14 mouse cellular contexts compared by ENCODE assay signal in the genomic region with DNA sequence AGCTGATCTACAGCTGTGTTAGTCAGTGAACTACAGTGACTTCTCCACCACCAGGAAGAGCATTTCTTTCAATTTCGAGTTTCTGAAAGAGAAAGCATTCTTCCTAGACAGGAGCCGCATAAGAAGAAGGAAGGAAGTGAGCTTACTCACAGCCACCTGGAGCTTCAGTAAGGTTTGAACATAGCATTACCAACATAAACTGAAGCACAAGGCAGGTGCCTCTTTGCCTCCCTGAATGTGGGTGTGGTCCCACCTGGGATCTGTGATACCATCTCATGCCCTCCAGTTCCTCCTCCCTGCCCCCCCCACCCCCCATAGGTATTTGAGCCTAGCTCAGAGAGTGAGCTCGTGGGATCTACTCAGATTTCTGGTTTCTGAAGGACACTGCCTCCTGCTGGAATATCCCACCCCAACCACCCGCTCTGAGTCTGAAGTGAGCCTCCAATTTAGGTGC. TPM values are rescaled to one million over a fixed set of nuclear protein-coding genes. Genes with fewer than 3 reads are reported as not detected.
DNase-seq lines count a peak whose midpoint lies in the region; ATAC-seq lines count a peak whose summit lies in the region.
"Had no signal": no experiment of that assay in that cellular context is flagged by ENCODE, and none has a peak within 500 bp of the region (broad histone marks: within the 10 kb centered on the region; RNA-seq: fewer than 3 reads in every experiment).

No protein-coding gene starts in this region.

- no peak overlapping the region for H3K4me3 ChIP-seq in hindbrain, embryonic 11.5 days (ENCODE audit: low read depth, low read length)
- H3K4me3 ChIP-seq in hindbrain, embryonic 16.5 days (ENCODE audit: low read length), result no peak overlapping the region
- H3K4me3 ChIP-seq: hindbrain, embryonic 13.5 days; liver, embryonic 15.5 days; neural tube, embryonic 15.5 days had no signal

- 0 out of 2 replicates have a peak, but pooled peaks have one; percentile 9 for ATAC-seq in megakaryocyte progenitor cell, adult 5-6 weeks (replicated peaks; ENCODE audit: poor library complexity)
- no peak for ATAC-seq in hindbrain, embryonic 11.5 days (ENCODE audit: low FRiP score)
- ATAC-seq in hindbrain, embryonic 16.5 days, result no peak

- no peak overlapping the region for H3K4me2 ChIP-seq in hindbrain, embryonic 11.5 days (replicated peaks; ENCODE audit: low read depth, low read length)
- no peak overlapping the region for H3K4me2 ChIP-seq in hindbrain, embryonic 16.5 days (ENCODE audit: low read length)
- H3K4me2 ChIP-seq: hindbrain, embryonic 13.5 days; liver, embryonic 15.5 days; midbrain, embryonic 11.5 days; neural tube, embryonic 15.5 days had no signal

- H3K9ac ChIP-seq in hindbrain, embryonic 11.5 days (ENCODE audit: low read depth, low read length), result no peak overlapping the region
- H3K9ac ChIP-seq in hindbrain, embryonic 16.5 days (ENCODE audit: low read depth, low read length), result no peak overlapping the region
- H3K9ac ChIP-seq: liver, embryonic 15.5 days; neural tube, embryonic 15.5 days had no signal

- H3K27me3 ChIP-seq in hindbrain, embryonic 11.5 days (ENCODE audit: control insufficient read depth, insufficient read depth, low read length), result no peaks in the 10 kb centered on the region
- no peaks in the 10 kb centered on the region for H3K27me3 ChIP-seq in hindbrain, embryonic 16.5 days (replicated peaks; ENCODE audit: control insufficient read depth, insufficient read depth, low read length)
- H3K27me3 ChIP-seq: hindbrain, embryonic 13.5 days; liver, embryonic 15.5 days; neural tube, embryonic 15.5 days had no signal

- intact Hi-C loops in heart, postnatal 14 days (cut with DNase I), result no loop called here

- no peak overlapping the region for H3K27ac ChIP-seq in hindbrain, embryonic 11.5 days (ENCODE audit: low read depth, low read length)
- H3K27ac ChIP-seq in hindbrain, embryonic 16.5 days (ENCODE audit: low read depth, low read length), result no peak overlapping the region
- H3K27ac ChIP-seq: hindbrain, embryonic 13.5 days; neural tube, embryonic 15.5 days had no signal

- no peaks in the 10 kb centered on the region for H3K36me3 ChIP-seq in hindbrain, embryonic 11.5 days (ENCODE audit: control insufficient read depth, insufficient read depth, low read length)
- H3K36me3 ChIP-seq in hindbrain, embryonic 16.5 days (ENCODE audit: control insufficient read depth, insufficient read depth, low read length), result no peaks in the 10 kb centered on the region
- H3K36me3 ChIP-seq: hindbrain, embryonic 13.5 days; liver, embryonic 15.5 days; neural tube, embryonic 15.5 days had no signal

- H3K4me1 ChIP-seq in hindbrain, embryonic 11.5 days (replicated peaks; ENCODE audit: control insufficient read depth, insufficient read depth, low read length), result no peaks in the 10 kb centered on the region
- peaks cover 4% of the 10 kb centered on the region for H3K4me1 ChIP-seq in hindbrain, embryonic 16.5 days (ENCODE audit: control insufficient read depth, insufficient read depth, low read depth, low read length)
- H3K4me1 ChIP-seq: neural tube, embryonic 15.5 days had no signal

- H3K9me3 ChIP-seq in hindbrain, embryonic 11.5 days (ENCODE audit: control insufficient read depth, low read length), result no peaks in the 10 kb centered on the region
- no peaks in the 10 kb centered on the region for H3K9me3 ChIP-seq in hindbrain, embryonic 16.5 days (ENCODE audit: control insufficient read depth, low read length)
- H3K9me3 ChIP-seq: hindbrain, embryonic 13.5 days; liver, embryonic 15.5 days; neural tube, embryonic 15.5 days had no signal

- WGBS in hindbrain, embryonic 11.5 days, result 57% methylated on average over 4 of the region's 4 CpGs
- 60% methylated on average over 4 of the region's 4 CpGs for WGBS in hindbrain, embryonic 16.5 days

- peak; percentile 87 for DNase-seq in heart, adult 11 months
- no peak for DNase-seq in heart, postnatal 14 days
- DNase-seq in 416B (ENCODE audit: low read depth), result peak; percentile 74
- DNase-seq in T-cell, adult 2 months (ENCODE audit: low spot score), result peak; percentile 22
- no peak for DNase-seq in hindbrain, embryonic 11.5 days (ENCODE audit: low spot score)
- no peak for DNase-seq in cerebellum, postnatal 14 days
- DNase-seq: adrenal gland, adult 2 months; cerebellum, postnatal 10 days had no signal

RNA-seq across cellular contexts. Expression of a gene that starts 7.0 kb away (rescaled TPM):
- 10 to 100 TPM; 41.7 to 41.9 TPM for total RNA-seq in heart, postnatal 14 days (2021)
- total RNA-seq in megakaryocyte progenitor cell, adult 5-6 weeks (2015), result 71.4 and 75.1 TPM in 2 replicates
- 54.0 and 68.3 TPM in 2 replicates for total RNA-seq in megakaryocyte progenitor cell, adult 5-6 weeks (2017)
- polyA plus RNA-seq in hindbrain, embryonic 11.5 days (2014; fragmentation: Nextera tagmentation; extraction: Ambion mirVana), result 48.8 and 62.0 TPM in 2 replicates
- polyA plus RNA-seq in hindbrain, embryonic 16.5 days (2015; fragmentation: Nextera tagmentation; extraction: Ambion mirVana), result 13.9 and 19.7 TPM in 2 replicates

RNA-seq across cellular contexts. Expression of a gene that starts 39.3 kb away (rescaled TPM):
- 10 to 100 TPM; 39.3 to 40.3 TPM for total RNA-seq in heart, postnatal 14 days (2021)
- 24.0 and 24.6 TPM in 2 replicates for total RNA-seq in megakaryocyte progenitor cell, adult 5-6 weeks (2015)
- 24.0 and 26.7 TPM in 2 replicates for total RNA-seq in megakaryocyte progenitor cell, adult 5-6 weeks (2017)
- polyA plus RNA-seq in hindbrain, embryonic 11.5 days (2014; fragmentation: Nextera tagmentation; extraction: Ambion mirVana), result 51.1 and 52.1 TPM in 2 replicates
- polyA plus RNA-seq in hindbrain, embryonic 16.5 days (2015; fragmentation: Nextera tagmentation; extraction: Ambion mirVana), result 61.5 and 71.2 TPM in 2 replicates

RNA-seq across cellular contexts. Expression of a gene that starts 39.4 kb away (rescaled TPM):
- 10 to 100 TPM; 19.1 to 19.4 TPM for total RNA-seq in heart, postnatal 14 days (2021)
- 8.4 and 11.4 TPM in 2 replicates for total RNA-seq in megakaryocyte progenitor cell, adult 5-6 weeks (2015)
- total RNA-seq in megakaryocyte progenitor cell, adult 5-6 weeks (2017), result 22.2 and 32.1 TPM in 2 replicates
- 34.5 and 35.4 TPM in 2 replicates for polyA plus RNA-seq in hindbrain, embryonic 11.5 days (2014; fragmentation: Nextera tagmentation; extraction: Ambion mirVana)
- polyA plus RNA-seq in hindbrain, embryonic 16.5 days (2015; fragmentation: Nextera tagmentation; extraction: Ambion mirVana), result 54.4 and 55.8 TPM in 2 replicates

Comparison
In these comparisons a context has a peak if more than half of its experiments do, and no peak if none do; other contexts are left out.
1. DNase-seq: peak in heart, adult 11 months (single experiment), 416B (single experiment) and T-cell, adult 2 months (single experiment); none in heart, postnatal 14 days (0 of 2), hindbrain, embryonic 11.5 days (single experiment) and cerebellum, postnatal 14 days (0 of 2).